Mouse (Mus musculus): ENCODE results near the gene Dgat2l6. TPM values are rescaled to one million over a fixed set of nuclear protein-coding genes. Genes with fewer than 3 reads are reported as not detected.

The Dgat2l6 gene
- polyA plus RNA-seq, 1 experiment from 2014 or later: not detected

DNA sequence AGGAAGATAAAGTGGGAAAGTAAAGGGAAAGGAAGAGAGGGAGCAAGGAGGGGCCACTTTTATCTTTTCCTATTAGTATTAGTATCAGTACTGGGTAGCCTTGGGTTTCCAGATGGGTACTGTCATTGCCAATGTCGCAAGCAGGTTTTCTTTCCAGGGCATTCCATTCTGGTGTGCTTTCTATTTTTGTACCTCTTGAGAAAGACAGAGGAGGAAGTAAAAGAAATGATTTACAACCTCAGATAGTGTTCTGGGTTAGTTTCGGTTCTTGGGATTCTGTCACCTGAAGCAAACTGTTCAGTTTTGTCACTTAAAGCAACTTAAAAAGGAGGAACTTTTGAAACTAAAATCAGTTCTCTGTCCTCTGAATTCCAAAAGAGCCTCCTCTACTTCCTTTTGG lies 6.1 kb upstream of the Dgat2l6 start:
- ATAC-seq (ENCODE audit: insufficient number of reproducible peaks, low FRiP score, low TSS enrichment, low read depth): no peak
- 89% methylated on average over 2 of the region's 2 CpGs for WGBS
- Histone ChIP-seq H3K36me3 (no peaks in the 10 kb centered on the region), H3K4me3 (replicated peaks) (no peak overlapping the region), H3K27ac (replicated peaks) (no peak overlapping the region), H3K27me3 (no peaks in the 10 kb centered on the region), H3K9me3 (replicated peaks) (no peaks in the 10 kb centered on the region), H3K4me2 (replicated peaks) (no peak overlapping the region), H3K9ac (no peak overlapping the region), H3K4me1 (no peaks in the 10 kb centered on the region)

DNA sequence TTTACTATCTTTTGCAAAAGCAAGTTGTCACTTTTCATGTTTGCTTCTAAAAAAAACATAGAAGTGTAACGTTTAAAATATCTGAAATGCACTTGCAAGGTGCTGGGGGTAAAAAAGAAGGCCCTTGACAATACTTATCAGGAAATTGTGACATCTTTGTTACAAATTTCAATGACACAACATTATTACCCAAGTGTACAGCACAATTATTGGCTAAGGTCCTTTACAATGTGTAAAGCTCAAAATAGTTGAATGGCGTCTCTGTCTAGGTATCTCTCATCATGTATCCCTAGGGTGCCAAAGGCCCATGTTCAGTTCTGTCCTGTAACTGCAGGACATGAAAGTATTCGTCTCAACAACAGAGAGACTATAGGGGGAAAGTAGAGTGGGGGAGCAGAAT lies 31.4 kb downstream of the Dgat2l6 start:
- Histone ChIP-seq H3K4me1 (no peaks in the 10 kb centered on the region), H3K9me3 (replicated peaks) (no peaks in the 10 kb centered on the region), H3K27me3 (0 out of 2 replicates have a peak, but pooled peaks cover 7% of the 10 kb centered on the region), H3K9ac (no peak overlapping the region), H3K36me3 (no peaks in the 10 kb centered on the region), H3K4me3 (replicated peaks) (no peak overlapping the region), H3K27ac (replicated peaks) (no peak overlapping the region), H3K4me2 (replicated peaks) (no peak overlapping the region)
- 82% methylated on average over 3 of the region's 3 CpGs for WGBS
- no peak for ATAC-seq (ENCODE audit: insufficient number of reproducible peaks, low FRiP score, low TSS enrichment, low read depth)

DNA sequence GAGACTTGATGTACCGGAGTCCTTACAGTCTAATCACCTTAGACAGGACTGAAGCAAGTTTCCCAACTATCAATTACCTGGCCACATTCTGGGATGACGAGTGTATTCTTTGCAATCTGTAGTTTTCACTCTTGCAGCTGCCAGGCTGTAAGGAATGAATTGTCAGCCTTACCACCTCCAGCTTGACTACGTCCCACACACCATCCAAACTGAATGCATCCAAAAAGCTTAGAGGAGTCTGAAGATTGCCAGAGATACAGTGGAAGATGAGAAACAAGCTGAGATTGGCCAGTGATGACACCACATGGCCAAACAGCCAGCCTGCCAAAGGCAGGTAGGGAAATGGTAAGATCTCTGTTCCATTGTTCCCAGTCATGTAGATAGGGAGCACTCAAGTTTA lies 41.1 kb downstream of the Dgat2l6 start:
- H3K4me2 ChIP-seq (replicated peaks): no peak overlapping the region
- 86% methylated on average over 3 of the region's 3 CpGs for WGBS
- no peak overlapping the region for H3K9ac ChIP-seq
- H3K27me3 ChIP-seq: no peaks in the 10 kb centered on the region
- no peaks in the 10 kb centered on the region for H3K36me3 ChIP-seq
- no peaks in the 10 kb centered on the region for H3K4me1 ChIP-seq
- no peaks in the 10 kb centered on the region for H3K9me3 ChIP-seq (replicated peaks)
- H3K27ac ChIP-seq (replicated peaks): no peak overlapping the region
- no peak for ATAC-seq (ENCODE audit: insufficient number of reproducible peaks, low FRiP score, low TSS enrichment, low read depth)
- H3K4me3 ChIP-seq (replicated peaks): no peak overlapping the region

DNA sequence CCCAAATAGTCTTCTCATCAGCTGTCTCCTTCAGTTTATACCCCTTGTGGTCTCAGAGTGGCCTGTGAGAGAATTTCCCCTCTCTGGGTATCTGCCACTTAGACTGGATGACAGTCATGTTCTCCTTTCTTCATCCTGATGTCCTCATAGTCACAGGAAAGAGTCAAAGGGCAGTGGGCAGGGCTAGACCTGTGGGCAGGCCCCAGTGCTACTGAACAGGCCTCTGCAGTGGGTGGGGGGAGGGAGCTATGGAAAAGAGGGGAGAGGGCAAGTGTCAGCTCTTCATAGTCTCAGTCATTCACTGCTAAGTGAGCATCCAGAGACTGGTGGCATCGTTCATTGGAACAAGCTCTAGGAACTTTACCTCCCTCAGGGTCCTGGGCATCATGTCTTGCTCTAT lies 47.3 kb downstream of the Dgat2l6 start, which contains the start of gene Awat1:
TSS of gene Awat1 (plus strand) at position 301 of the 400 bp plus-strand sequence.
- WGBS: 79% methylated on average over 1 of the region's 1 CpGs
- Histone ChIP-seq H3K9me3 (replicated peaks) (no peaks in the 10 kb centered on the region), H3K9ac (no peak within 1 kb of the TSS), H3K4me3 (replicated peaks) (no peak within 1 kb of the TSS), H3K36me3 (no peaks in the 10 kb centered on the region), H3K4me2 (replicated peaks) (no peak within 1 kb of the TSS), H3K27me3 (peaks cover 5% of the 10 kb centered on the region), H3K4me1 (no peaks in the 10 kb centered on the region), H3K27ac (replicated peaks) (no peak within 1 kb of the TSS)
- no peak for ATAC-seq (ENCODE audit: insufficient number of reproducible peaks, low FRiP score, low TSS enrichment, low read depth)

DNA sequence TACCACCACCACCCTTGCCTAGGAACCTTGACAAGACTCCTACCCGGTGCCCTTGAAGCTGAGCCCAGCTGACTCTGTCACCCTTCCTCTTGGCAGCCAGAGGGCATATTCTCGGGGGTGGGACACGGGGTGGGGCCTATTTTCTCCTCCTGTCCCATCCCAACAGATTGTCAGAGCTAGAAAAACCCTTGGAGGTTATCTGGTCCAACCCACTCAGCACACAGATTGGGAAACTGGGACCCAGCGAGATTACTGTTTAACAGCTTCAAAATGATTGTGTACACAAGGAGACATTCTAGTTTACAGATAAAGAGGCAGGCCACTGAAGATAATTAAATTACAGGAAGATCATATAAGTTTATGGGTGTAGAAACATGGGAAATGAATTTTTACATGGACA lies 70.2 kb downstream of the Dgat2l6 start, which contains the start of gene P2ry4:
TSS of gene P2ry4 (minus strand) at position 79 of the 400 bp plus-strand sequence.
- Histone ChIP-seq H3K4me2 (replicated peaks) (no peak within 1 kb of the TSS), H3K9ac (no peak within 1 kb of the TSS), H3K27ac (replicated peaks) (no peak within 1 kb of the TSS), H3K4me3 (replicated peaks) (no peak within 1 kb of the TSS), H3K27me3 (peaks cover 20% of the 10 kb centered on the region), H3K9me3 (replicated peaks) (no peaks in the 10 kb centered on the region), H3K36me3 (no peaks in the 10 kb centered on the region), H3K4me1 (no peaks in the 10 kb centered on the region)
- ATAC-seq (ENCODE audit: insufficient number of reproducible peaks, low FRiP score, low TSS enrichment, low read depth): no peak
- 68% methylated on average over 4 of the region's 4 CpGs for WGBS

Other genes starting within 250 kb of the Dgat2l6 start
- gene Otud6a, start 95.8 kb upstream of the Dgat2l6 start, polyA plus RNA-seq (2015; fragmentation: Nextera tagmentation; extraction: Ambion mirVana): not detected in 2 replicates
- gene Awat2, start 82.1 kb upstream of the Dgat2l6 start, polyA plus RNA-seq (2015; fragmentation: Nextera tagmentation; extraction: Ambion mirVana): 0.80 and 0.88 TPM in 2 replicates
- 36.2 and 38.3 TPM in 2 replicates for gene Igbp1, start 30.5 kb upstream of the Dgat2l6 start, polyA plus RNA-seq (2015; fragmentation: Nextera tagmentation; extraction: Ambion mirVana)
- gene Awat1, start 47.4 kb downstream of the Dgat2l6 start, polyA plus RNA-seq (2015; fragmentation: Nextera tagmentation; extraction: Ambion mirVana): 0.51 TPM in 1 of 2 replicates, not detected in the other
- gene P2ry4, start 70.0 kb downstream of the Dgat2l6 start, polyA plus RNA-seq (2015; fragmentation: Nextera tagmentation; extraction: Ambion mirVana): 1.2 TPM in 2 replicates
- gene Arr3, start 80.7 kb downstream of the Dgat2l6 start, polyA plus RNA-seq (2015; fragmentation: Nextera tagmentation; extraction: Ambion mirVana): not detected in 2 replicates
- gene Kif4, start 100.9 kb downstream of the Dgat2l6 start, polyA plus RNA-seq (2015; fragmentation: Nextera tagmentation; extraction: Ambion mirVana): 19.6 and 21.2 TPM in 2 replicates
- 106 and 116 TPM in 2 replicates for gene Pdzd11, start 101.7 kb downstream of the Dgat2l6 start, polyA plus RNA-seq (2015; fragmentation: Nextera tagmentation; extraction: Ambion mirVana)
- 15.1 and 15.8 TPM in 2 replicates for gene Gdpd2, start 205.0 kb downstream of the Dgat2l6 start, polyA plus RNA-seq (2015; fragmentation: Nextera tagmentation; extraction: Ambion mirVana)
- gene Dlg3, start 242.9 kb downstream of the Dgat2l6 start, polyA plus RNA-seq (2015; fragmentation: Nextera tagmentation; extraction: Ambion mirVana): 3.6 and 4.8 TPM in 2 replicates

All from embryonic facial prominence, embryonic 15.5 days (tissue).